Mouse (Mus musculus) erythroblast, embryonic 14.5 days (primary cell): ENCODE measurements around the gene Comp.

Source experiments
- GATA1 ChIP-seq: IDR thresholded peaks from 2 replicates; pipeline ENCODE4 v1.6.1; 2012; ENCODE audit warnings: low read length, inconsistent platforms, mixed read lengths
- TAL1 ChIP-seq: IDR thresholded peaks from 3 replicates; pipeline ENCODE4 v1.6.1; 2012; ENCODE audit warnings: low read length, inconsistent platforms, mixed read lengths

- no peak for TF ChIP-seq GATA1
- TF ChIP-seq TAL1, result no peak
These were observed 1.4 kb upstream of the Comp start for GRCm38 (mm10) chr8:70371951-70372350.
